Mouse (Mus musculus) small intestine, adult 2 months (tissue): ENCODE data around the gene Kcnip1. TPM values are rescaled to one million over a fixed set of nuclear protein-coding genes. Genes with fewer than 3 reads are reported as not detected.

Experiments
- H3K27ac ChIP-seq: fragments of 200-500 bp; 2 replicates; pipeline ENCODE4 v1.5.1; 2012; ENCODE audit warnings: low read depth, low read length, control low read depth, inconsistent platforms; ENCODE audit not compliant: insufficient read depth
- H3K27me3 ChIP-seq: fragments of 200-500 bp; 2 replicates; pipeline ENCODE4 v1.6.1; 2012; ENCODE audit warnings: mild to moderate bottlenecking, moderate library complexity, low read length, inconsistent platforms; ENCODE audit not compliant: control insufficient read depth, insufficient read depth
- H3K36me3 ChIP-seq: fragments of 200-500 bp; 2 replicates; pipeline ENCODE4 v1.6.1; 2012; ENCODE audit warnings: mild to moderate bottlenecking, low read length, control low read depth, inconsistent platforms; ENCODE audit not compliant: control insufficient read depth, insufficient read depth
- H3K4me1 ChIP-seq: fragments of 200-500 bp; 2 replicates; pipeline ENCODE4 v1.6.1; 2012; ENCODE audit warnings: low read length, inconsistent platforms, mixed read lengths; ENCODE audit not compliant: control insufficient read depth, insufficient read depth, insufficient read length
- H3K4me3 ChIP-seq: fragments of 200-500 bp; 2 replicates; pipeline ENCODE4 v1.5.1; 2012; ENCODE audit warnings: low read depth, mild to moderate bottlenecking, control low read depth, inconsistent platforms, low read length, moderate library complexity
- CTCF ChIP-seq: fragments of 200-500 bp; IDR thresholded peaks from 2 replicates; pipeline ENCODE4 v1.5.1; 2012; ENCODE audit warnings: low read depth, mild to moderate bottlenecking, control low read depth, inconsistent platforms, low read length, moderate library complexity, mixed read lengths; ENCODE audit not compliant: insufficient replicate concordance, insufficient read length; ENCODE audit errors: extremely low read depth
- POLR2A ChIP-seq: fragments of 200-500 bp; IDR thresholded peaks from 2 replicates; pipeline ENCODE4 v1.6.1; 2012; ENCODE audit warnings: low read depth, mild to moderate bottlenecking, control low read depth, inconsistent platforms, low read length, moderate library complexity
- WGBS: fragments of 180-500 bp; shearing (Covaris S2); methylation state at CpG from one replicate; pipeline ENCODE4 v1.1.7; 2018; 5-methylcytosine and 5-hydroxymethylcytosine counted together
- polyA plus RNA-seq: library from polyadenylated mRNA; depleted of rRNA; stranded (reverse); fragments of >200 nt; gene quantifications from 2 replicates; pipeline ENCODE4 v1.2.3, GENCODE M21; 2012

Kcnip1 gene
- polyA plus RNA-seq, 1 experiment: 0.08 TPM

DNA sequence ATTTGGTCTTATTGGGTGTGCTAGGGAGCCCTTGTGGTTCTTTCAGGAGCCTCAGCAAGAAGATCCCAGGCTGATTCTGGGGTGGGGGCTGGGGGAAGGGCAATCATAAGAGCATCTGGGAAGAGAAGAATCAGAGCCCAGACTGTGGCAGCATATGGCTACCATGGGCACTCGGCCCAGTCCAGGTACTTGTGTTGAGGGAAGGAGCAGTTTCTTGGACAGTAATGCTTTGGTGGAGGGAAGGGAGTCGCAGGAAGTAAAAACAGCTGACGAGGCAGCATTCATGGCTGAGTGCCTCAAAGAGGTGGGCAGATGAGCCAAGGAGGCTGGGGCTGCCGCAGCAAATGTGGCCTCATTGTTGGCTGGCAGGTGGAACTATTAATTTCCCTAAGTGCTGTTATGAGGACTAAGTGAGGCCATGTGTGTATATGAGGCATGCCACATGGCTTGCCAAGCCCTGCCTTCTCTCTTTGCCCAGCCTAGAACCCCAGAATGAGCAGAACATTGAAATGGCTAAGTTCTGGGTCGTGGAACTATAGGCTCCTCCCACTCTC lies 245.5 kb downstream of the Kcnip1 start:
- H3K4me3 ChIP-seq: no peak overlapping the region
- no peaks in the 10 kb centered on the region for H3K36me3 ChIP-seq
- no peaks in the 10 kb centered on the region for H3K4me1 ChIP-seq
- TF ChIP-seq CTCF (no peak), POLR2A (no peak)
- no peak overlapping the region for H3K27ac ChIP-seq
- WGBS: 71% methylated on average over 5 of the region's 5 CpGs
- H3K27me3 ChIP-seq: no peaks in the 10 kb centered on the region

DNA sequence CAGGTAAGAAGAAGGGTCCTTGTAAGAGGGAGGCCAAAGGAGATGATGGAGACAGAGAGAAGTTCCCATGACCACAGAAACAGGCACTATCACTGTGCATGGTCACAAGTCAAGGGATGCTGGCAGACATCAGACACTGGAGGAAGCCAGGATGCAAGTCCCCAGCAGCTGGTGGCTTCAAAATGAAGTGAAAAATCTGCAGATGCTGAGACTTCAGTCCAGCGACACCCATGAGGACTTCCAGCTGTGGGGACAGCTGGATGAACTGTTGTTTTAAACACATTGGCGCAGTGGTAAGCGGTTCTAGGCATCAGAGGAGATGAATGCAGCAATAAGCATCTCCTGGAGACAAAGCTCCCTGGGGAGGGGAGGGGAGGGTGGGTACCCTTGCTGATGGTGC lies 246.6 kb downstream of the Kcnip1 start:
- Histone ChIP-seq H3K4me1 (no peaks in the 10 kb centered on the region), H3K27ac (no peak overlapping the region), H3K4me3 (no peak overlapping the region), H3K36me3 (no peaks in the 10 kb centered on the region), H3K27me3 (no peaks in the 10 kb centered on the region)
- TF ChIP-seq CTCF (no peak), POLR2A (no peak)
- WGBS: 69% methylated on average over 3 of the region's 3 CpGs

DNA sequence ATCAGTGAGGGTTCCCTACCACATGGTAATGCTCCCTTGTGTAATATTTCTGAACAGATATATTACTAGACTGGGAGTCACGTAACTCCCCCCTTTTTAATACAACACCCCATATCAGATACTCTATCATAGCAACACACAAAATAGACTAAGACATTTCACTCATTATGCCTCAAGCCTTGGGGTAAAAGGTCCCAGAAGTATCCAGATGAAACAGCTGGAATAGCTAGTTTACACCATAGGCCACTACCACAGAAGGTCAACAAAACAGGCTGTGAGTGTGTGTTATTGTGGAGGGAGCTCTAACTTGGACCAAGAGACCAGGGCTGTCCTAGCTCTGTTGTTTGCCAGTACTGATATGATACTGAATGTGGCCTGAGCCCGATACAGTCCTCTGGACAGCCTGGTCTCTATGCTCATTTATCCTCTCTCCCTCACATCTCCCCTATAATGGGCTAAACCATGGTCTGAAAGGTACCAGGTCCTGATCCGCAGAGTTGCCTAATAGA lies 247.1 kb downstream of the Kcnip1 start:
- no peaks in the 10 kb centered on the region for H3K36me3 ChIP-seq
- WGBS: 83% methylated on average over 3 of the region's 3 CpGs
- H3K4me3 ChIP-seq: no peak overlapping the region
- no peaks in the 10 kb centered on the region for H3K4me1 ChIP-seq
- no peaks in the 10 kb centered on the region for H3K27me3 ChIP-seq
- H3K27ac ChIP-seq: no peak overlapping the region
- TF ChIP-seq CTCF: no peak
- TF ChIP-seq POLR2A: no peak

- no peak overlapping the region for H3K27ac ChIP-seq
- H3K4me1 ChIP-seq: no peaks in the 10 kb centered on the region
- H3K36me3 ChIP-seq: no peaks in the 10 kb centered on the region
- TF ChIP-seq POLR2A (no peak), CTCF (no peak)
- 9% methylated on average over 7 of the region's 7 CpGs for WGBS
- H3K4me3 ChIP-seq: no peak overlapping the region
- no peaks in the 10 kb centered on the region for H3K27me3 ChIP-seq
These were observed 248.5 kb downstream of the Kcnip1 start for GRCm38 (mm10) chr11:33744429-33744828.

DNA sequence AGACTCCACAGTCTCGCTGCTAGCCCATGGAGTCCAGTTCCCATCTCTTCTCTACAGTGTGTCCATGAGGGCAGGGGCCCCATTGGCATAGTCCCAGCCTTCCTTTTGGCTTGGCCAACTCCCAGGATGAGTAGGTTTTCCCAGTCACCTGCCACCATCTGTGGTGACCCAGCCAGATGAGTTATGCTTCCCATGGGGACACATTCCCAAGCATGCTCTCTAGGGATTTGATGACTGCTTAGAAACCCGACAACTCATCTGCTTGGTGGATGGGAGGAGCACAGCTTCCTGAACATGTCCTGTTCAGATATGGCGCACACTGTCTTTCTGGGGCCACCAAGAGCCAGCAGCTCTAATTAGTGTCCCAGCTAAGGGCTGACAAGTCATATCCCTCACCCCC lies 252.8 kb downstream of the Kcnip1 start:
- no peaks in the 10 kb centered on the region for H3K4me1 ChIP-seq
- 73% methylated on average over 3 of the region's 3 CpGs for WGBS
- no peaks in the 10 kb centered on the region for H3K27me3 ChIP-seq
- no peak overlapping the region for H3K4me3 ChIP-seq
- no peak overlapping the region for H3K27ac ChIP-seq
- H3K36me3 ChIP-seq: no peaks in the 10 kb centered on the region
- TF ChIP-seq CTCF (no peak), POLR2A (no peak)

GRCm38 (mm10) chr11:33736426-33736825 lies 256.5 kb downstream of the Kcnip1 start:
- TF ChIP-seq CTCF: no peak
- no peak for TF ChIP-seq POLR2A
- Histone ChIP-seq H3K36me3 (no peaks in the 10 kb centered on the region), H3K27me3 (no peaks in the 10 kb centered on the region), H3K27ac (peak overlapping the region; percentile 25; the same call in 1 of the 2 replicates), H3K4me3 (no peak overlapping the region), H3K4me1 (no peaks in the 10 kb centered on the region)
- WGBS: 57% methylated on average over 10 of the region's 10 CpGs

GRCm38 (mm10) chr11:33733269-33733668 lies 259.7 kb downstream of the Kcnip1 start:
- Histone ChIP-seq H3K4me1 (no peaks in the 10 kb centered on the region), H3K36me3 (no peaks in the 10 kb centered on the region), H3K27ac (no peak overlapping the region), H3K27me3 (no peaks in the 10 kb centered on the region), H3K4me3 (no peak overlapping the region)
- 11% methylated on average over 3 of the region's 3 CpGs for WGBS
- TF ChIP-seq CTCF (peak; percentile 31; the same call in 1 of the 2 replicates), POLR2A (no peak)

DNA sequence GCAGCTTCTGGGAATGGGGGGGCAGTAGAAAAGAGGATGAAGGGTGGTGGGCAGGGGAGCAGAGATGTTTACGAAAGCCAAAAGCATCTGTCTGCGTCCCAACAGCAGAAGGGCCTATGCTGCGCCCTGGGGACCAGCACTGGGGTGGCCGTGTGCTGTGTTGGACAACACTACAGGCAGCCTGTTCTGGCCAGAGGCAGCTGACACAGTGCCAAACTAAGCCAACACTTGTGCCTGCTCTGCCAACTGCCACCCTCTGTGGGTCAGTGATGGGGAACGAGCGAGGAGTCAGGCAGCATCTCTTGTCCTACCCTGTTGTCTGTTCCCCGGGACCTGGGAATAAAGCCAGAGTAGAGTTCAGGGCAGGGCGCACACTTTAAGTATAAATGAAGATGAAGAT lies 260.6 kb downstream of the Kcnip1 start:
- 84% methylated on average over 8 of the region's 8 CpGs for WGBS
- no peaks in the 10 kb centered on the region for H3K4me1 ChIP-seq
- H3K4me3 ChIP-seq: no peak overlapping the region
- H3K27ac ChIP-seq: no peak overlapping the region
- no peaks in the 10 kb centered on the region for H3K27me3 ChIP-seq
- TF ChIP-seq CTCF (no peak), POLR2A (no peak)
- H3K36me3 ChIP-seq: no peaks in the 10 kb centered on the region
